Mouse (Mus musculus) lung, postnatal 0 days (tissue): ENCODE measurements around the gene Cfap97d2.

Experiments
- CTCF ChIP-seq: IDR thresholded peaks from 2 replicates; pipeline ENCODE4 v1.5.1; 2016; ENCODE audit warnings: antibody characterized with exemption, mild to moderate bottlenecking
- EP300 ChIP-seq: IDR thresholded peaks from 2 replicates; pipeline ENCODE4 v1.6.1; 2016; ENCODE audit warnings: antibody characterized with exemption, mild to moderate bottlenecking, control low read depth

DNA sequence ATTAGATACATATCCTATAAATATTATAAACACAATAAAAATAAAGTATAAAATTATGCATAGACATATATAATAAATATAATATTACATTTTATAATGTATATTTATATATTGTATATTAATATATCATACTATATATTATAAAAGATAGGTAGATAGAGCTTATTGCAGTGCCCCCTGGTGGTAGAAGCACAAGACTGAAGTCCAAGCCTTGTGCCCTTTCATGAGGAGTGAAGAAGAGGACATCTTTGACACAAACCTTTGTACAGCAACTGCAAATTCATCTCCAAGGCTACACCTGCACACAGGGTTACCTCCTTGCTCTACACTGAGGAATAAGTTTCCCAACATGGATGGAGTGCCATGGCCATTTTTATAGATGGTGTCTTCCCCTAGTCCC lies 20.0 kb downstream of the Cfap97d2 start:
- TF ChIP-seq CTCF (peak; percentile 73), EP300 (no peak)
